Mouse (Mus musculus): Measurements from ENCODE around the gene Wbp1. TPM values are rescaled to one million over a fixed set of nuclear protein-coding genes. Genes with fewer than 3 reads are reported as not detected.

Gene Wbp1
- polyA plus RNA-seq, 1 experiment from 2014 or later: 87.9 TPM

DNA sequence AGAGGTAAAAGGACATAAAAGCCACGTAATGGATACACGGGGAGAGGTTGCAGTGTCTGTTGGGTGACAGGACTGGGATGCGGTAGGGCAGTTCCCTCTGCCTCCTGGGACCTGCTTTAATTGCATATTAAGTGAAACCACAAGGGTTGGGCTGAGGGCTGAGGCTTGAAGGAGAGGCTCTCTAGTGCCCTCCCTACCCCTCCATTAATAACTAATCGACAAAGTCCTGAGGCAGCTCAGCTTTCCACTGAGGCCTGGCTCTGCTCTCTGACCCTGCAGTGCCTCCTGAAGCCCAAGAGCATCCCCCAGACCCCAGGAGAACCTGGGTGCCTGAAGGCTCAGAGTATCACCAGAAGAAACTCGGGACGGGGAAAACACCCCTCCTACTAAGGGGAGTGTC lies 36.9 kb downstream of the Wbp1 start:
- ATAC-seq (ENCODE audit: insufficient read depth, low FRiP score): no peak
- Histone ChIP-seq H3K9me3 (replicated peaks; ENCODE audit: control insufficient read depth, low read length) (no peaks in the 10 kb centered on the region), H3K27me3 (ENCODE audit: control insufficient read depth, insufficient read depth, low read length) (peaks cover 68% of the 10 kb centered on the region)

DNA sequence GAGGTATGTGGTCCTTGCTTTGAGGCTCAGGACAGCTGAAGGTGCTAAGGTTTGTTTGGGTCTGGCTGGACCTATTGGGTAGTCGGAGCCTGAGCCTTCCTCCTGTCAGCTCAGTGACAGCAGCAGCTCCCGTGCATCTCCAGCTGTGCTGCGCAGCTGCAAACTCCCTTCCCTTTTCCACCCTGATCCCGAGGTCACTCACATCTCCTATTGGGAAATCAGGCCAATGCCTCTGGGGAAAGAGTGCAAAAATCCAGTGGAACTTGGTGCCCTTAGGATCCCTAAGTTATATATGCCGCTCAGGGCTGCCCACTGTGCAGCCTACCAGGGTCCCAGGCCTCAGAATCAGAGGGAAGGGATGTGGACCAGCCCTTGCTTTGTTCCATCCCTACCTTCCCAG lies 37.9 kb downstream of the Wbp1 start:
- Histone ChIP-seq H3K4me1 (ENCODE audit: control insufficient read depth, insufficient read depth, low read length) (peaks cover 13% of the 10 kb centered on the region; the same call in 1 of the 2 replicates), H3K4me3 (replicated peaks; ENCODE audit: low read length) (no peak overlapping the region), H3K27me3 (ENCODE audit: control insufficient read depth, insufficient read depth, low read length) (peaks cover 60% of the 10 kb centered on the region), H3K4me2 (ENCODE audit: low read depth, low read length) (no peak overlapping the region), H3K27ac (ENCODE audit: low read length) (no peak overlapping the region), H3K9ac (ENCODE audit: low read length) (no peak overlapping the region), H3K9me3 (replicated peaks; ENCODE audit: control insufficient read depth, low read length) (no peaks in the 10 kb centered on the region), H3K36me3 (ENCODE audit: control insufficient read depth, insufficient read depth, low read length) (0 out of 2 replicates have a peak, but pooled peaks cover 6% of the 10 kb centered on the region)
- no peak for ATAC-seq (ENCODE audit: insufficient read depth, low FRiP score)
- WGBS: 28% methylated on average over 5 of the region's 5 CpGs

More for the DNA sequence above, 36.9 kb downstream of the Wbp1 start:
- H3K4me2 ChIP-seq (ENCODE audit: low read depth, low read length): no peak overlapping the region
- no peak overlapping the region for H3K27ac ChIP-seq (ENCODE audit: low read length)
- 0 out of 2 replicates have a peak, but pooled peaks cover 6% of the 10 kb centered on the region for H3K36me3 ChIP-seq (ENCODE audit: control insufficient read depth, insufficient read depth, low read length)
- H3K9ac ChIP-seq (ENCODE audit: low read length): no peak overlapping the region
- no peak overlapping the region for H3K4me3 ChIP-seq (replicated peaks; ENCODE audit: low read length)
- WGBS: 13% methylated on average over 6 of the region's 6 CpGs
- H3K4me1 ChIP-seq (ENCODE audit: control insufficient read depth, insufficient read depth, low read length): peaks cover 7% of the 10 kb centered on the region; the same call in 1 of the 2 replicates

DNA sequence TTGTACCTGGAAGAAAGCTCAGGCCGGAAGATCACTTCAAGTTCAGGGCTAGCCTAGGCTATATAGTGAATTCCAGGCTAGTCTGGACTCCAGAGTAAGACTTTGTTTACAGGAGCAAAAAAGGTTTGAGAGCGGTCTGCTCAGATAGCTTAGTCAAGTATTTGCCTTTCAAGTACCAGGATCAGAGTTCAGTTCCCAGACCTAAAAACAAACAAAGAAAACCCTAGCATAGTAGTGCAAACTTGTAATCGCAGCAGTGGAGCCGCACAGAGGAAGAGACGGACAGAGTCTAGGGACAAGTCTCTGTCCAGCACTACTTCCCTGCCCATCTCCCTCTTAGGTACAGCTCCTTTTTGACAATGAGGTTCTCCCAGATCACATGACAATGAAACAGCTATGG lies 41.1 kb downstream of the Wbp1 start:
- Histone ChIP-seq H3K27ac (ENCODE audit: low read length) (no peak overlapping the region), H3K9ac (ENCODE audit: low read length) (no peak overlapping the region), H3K4me1 (ENCODE audit: control insufficient read depth, insufficient read depth, low read length) (peaks cover 10% of the 10 kb centered on the region; the same call in 1 of the 2 replicates), H3K36me3 (ENCODE audit: control insufficient read depth, insufficient read depth, low read length) (0 out of 2 replicates have a peak, but pooled peaks cover 6% of the 10 kb centered on the region), H3K27me3 (ENCODE audit: control insufficient read depth, insufficient read depth, low read length) (peaks cover 43% of the 10 kb centered on the region), H3K4me2 (ENCODE audit: low read depth, low read length) (no peak overlapping the region), H3K4me3 (replicated peaks; ENCODE audit: low read length) (no peak overlapping the region), H3K9me3 (replicated peaks; ENCODE audit: control insufficient read depth, low read length) (no peaks in the 10 kb centered on the region)
- 95% methylated on average over 5 of the region's 5 CpGs for WGBS
- no peak for ATAC-seq (ENCODE audit: insufficient read depth, low FRiP score)

DNA sequence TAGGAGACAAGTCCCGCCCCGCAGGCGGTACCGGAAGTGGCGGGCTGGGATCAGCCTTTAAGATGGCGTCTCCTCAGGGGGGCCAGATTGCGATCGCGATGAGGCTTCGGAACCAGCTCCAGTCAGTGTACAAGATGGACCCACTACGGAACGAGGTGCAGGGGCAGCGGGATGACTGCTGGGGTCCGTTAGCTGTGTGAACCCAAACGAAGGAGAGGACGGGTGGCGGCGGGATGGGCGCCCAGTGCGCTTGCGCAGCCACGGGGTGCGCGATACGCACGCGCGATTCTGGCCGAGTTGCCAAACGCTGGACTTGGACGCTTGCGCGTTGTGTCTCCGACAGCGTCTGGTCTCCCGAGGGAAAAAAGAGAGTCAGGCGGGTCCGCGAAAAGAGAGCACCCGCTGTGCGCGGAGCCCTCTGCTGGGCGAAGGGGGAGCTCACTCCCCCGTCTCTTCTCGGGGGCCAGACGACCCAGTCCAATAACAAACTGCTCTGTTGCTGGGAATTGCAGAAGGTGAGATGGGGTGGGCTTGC lies 43.0 kb downstream of the Wbp1 start:
- H3K4me2 ChIP-seq (ENCODE audit: low read depth, low read length): peak overlapping the region; percentile 97
- H3K4me3 ChIP-seq (replicated peaks; ENCODE audit: low read length): peak overlapping the region; percentile 85
- WGBS: under 1% methylated on average over 46 of the region's 46 CpGs
- H3K27ac ChIP-seq (ENCODE audit: low read length): peak overlapping the region; percentile 84
- peak; percentile 95 for ATAC-seq (ENCODE audit: insufficient read depth, low FRiP score)
- H3K9me3 ChIP-seq (replicated peaks; ENCODE audit: control insufficient read depth, low read length): no peaks in the 10 kb centered on the region
- H3K4me1 ChIP-seq (ENCODE audit: control insufficient read depth, insufficient read depth, low read length): peaks cover 10% of the 10 kb centered on the region; the same call in 1 of the 2 replicates
- H3K36me3 ChIP-seq (ENCODE audit: control insufficient read depth, insufficient read depth, low read length): 0 out of 2 replicates have a peak, but pooled peaks cover 6% of the 10 kb centered on the region
- H3K27me3 ChIP-seq (ENCODE audit: control insufficient read depth, insufficient read depth, low read length): peaks cover 43% of the 10 kb centered on the region
- H3K9ac ChIP-seq (ENCODE audit: low read length): peak overlapping the region; percentile 86

DNA sequence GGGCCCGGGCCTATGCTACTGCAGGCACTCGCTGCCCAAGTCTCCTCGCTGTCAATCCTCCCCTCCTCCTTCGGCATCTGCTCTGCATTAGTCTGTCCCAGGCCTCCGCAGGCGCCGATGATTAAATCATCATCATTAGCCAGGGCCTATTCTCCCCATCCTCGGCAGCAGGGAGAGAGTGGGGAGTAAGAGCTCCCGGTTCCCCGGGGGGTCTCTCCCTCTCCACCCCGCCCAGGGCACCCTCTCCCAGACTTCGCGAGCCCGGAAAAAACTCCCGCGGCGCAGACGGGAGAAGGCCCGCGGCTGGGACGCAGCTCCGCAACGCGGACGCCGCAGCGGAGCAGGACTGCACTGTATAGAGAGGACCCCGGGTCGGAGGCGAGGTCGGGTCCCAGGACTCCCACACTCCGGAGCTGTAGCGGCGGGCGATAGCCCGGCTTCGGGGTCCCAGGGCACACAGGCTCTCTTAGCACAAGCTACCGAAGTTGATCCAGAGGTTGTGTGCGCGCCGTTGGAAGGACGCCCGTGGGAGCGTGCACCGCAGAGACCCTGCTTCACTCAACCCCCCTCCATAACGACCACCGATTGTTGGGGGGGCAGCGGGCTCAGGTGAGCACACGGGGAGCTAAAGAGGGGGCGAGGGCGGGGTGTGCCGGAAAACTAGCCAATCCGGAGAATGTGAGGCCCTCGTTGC lies 43.6 kb downstream of the Wbp1 start, which contains the start of gene Pcgf1:
TSS of gene Pcgf1 (plus strand) at position 240 of the 694 bp plus-strand sequence.
- Histone ChIP-seq H3K27me3 (ENCODE audit: control insufficient read depth, insufficient read depth, low read length) (peaks cover 41% of the 10 kb centered on the region), H3K4me1 (ENCODE audit: control insufficient read depth, insufficient read depth, low read length) (peaks cover 10% of the 10 kb centered on the region; the same call in 1 of the 2 replicates), H3K36me3 (ENCODE audit: control insufficient read depth, insufficient read depth, low read length) (0 out of 2 replicates have a peak, but pooled peaks cover 6% of the 10 kb centered on the region), H3K9me3 (replicated peaks; ENCODE audit: control insufficient read depth, low read length) (no peaks in the 10 kb centered on the region), H3K4me3 (replicated peaks; ENCODE audit: low read length) (peak within 1 kb of the TSS; percentile 85), H3K9ac (ENCODE audit: low read length) (peak within 1 kb of the TSS; percentile 86), H3K27ac (ENCODE audit: low read length) (peak within 1 kb of the TSS; percentile 84), H3K4me2 (ENCODE audit: low read depth, low read length) (peak within 1 kb of the TSS; percentile 97)
- WGBS: under 1% methylated on average over 54 of the region's 54 CpGs
- ATAC-seq (ENCODE audit: insufficient read depth, low FRiP score): peak; percentile 41

DNA sequence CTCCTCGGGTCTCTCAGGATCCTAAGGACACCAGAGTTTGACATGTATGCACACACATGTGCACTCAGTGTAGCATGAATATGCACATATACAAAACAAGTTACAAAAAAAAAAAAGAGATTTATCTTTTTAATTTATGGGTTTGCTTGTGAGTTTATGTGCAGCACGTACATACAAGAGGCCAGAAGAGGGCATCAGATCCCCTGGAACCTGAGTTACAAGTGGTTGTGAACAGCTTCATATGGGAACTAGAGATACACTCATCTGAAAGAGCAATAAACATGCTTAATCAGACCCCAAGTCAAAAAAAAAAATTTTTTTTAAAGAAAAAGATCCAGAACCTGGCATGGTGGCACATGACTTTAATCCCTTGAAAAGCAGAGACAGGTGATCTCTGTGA lies 46.4 kb downstream of the Wbp1 start:
- peaks cover 16% of the 10 kb centered on the region for H3K4me1 ChIP-seq (ENCODE audit: control insufficient read depth, insufficient read depth, low read length)
- H3K4me2 ChIP-seq (ENCODE audit: low read depth, low read length): no peak overlapping the region
- H3K9me3 ChIP-seq (replicated peaks; ENCODE audit: control insufficient read depth, low read length): no peaks in the 10 kb centered on the region
- H3K9ac ChIP-seq (ENCODE audit: low read length): no peak overlapping the region
- H3K27ac ChIP-seq (ENCODE audit: low read length): no peak overlapping the region
- peaks cover 61% of the 10 kb centered on the region for H3K27me3 ChIP-seq (ENCODE audit: control insufficient read depth, insufficient read depth, low read length)
- 17% methylated on average over 2 of the region's 2 CpGs for WGBS
- no peaks in the 10 kb centered on the region for H3K36me3 ChIP-seq (ENCODE audit: control insufficient read depth, insufficient read depth, low read length)
- no peak for ATAC-seq (ENCODE audit: insufficient read depth, low FRiP score)
- H3K4me3 ChIP-seq (replicated peaks; ENCODE audit: low read length): no peak overlapping the region

DNA sequence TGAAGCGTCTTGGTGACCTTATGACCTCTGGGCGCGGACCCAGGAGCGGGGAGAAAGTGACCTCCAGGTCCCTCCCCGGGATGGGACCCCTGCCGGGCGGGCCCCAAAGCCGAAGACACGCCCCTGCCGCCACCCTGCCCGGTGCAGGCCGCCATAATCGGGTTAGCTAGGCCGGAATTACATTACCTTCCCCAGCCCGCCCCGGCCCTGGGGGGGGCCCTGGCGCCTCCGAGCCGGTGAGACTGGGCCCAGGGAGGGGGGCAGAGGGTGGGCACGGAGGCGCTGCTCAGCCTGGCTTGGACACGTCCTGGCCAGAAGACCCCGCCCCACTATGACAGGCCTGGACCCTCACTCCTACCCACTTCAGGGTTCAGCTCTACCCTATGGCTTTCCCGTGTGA lies 50.1 kb downstream of the Wbp1 start:
- H3K4me2 ChIP-seq (ENCODE audit: low read depth, low read length): no peak overlapping the region; the same call in 1 of the 2 replicates
- peaks cover 11% of the 10 kb centered on the region for H3K4me1 ChIP-seq (ENCODE audit: control insufficient read depth, insufficient read depth, low read length)
- peak overlapping the region; percentile 28 for H3K4me3 ChIP-seq (replicated peaks; ENCODE audit: low read length)
- WGBS: under 1% methylated on average over 22 of the region's 24 CpGs
- ATAC-seq (ENCODE audit: insufficient read depth, low FRiP score): peak; percentile 46; the same call in 1 of the 2 replicates
- H3K9me3 ChIP-seq (replicated peaks; ENCODE audit: control insufficient read depth, low read length): no peaks in the 10 kb centered on the region
- peaks cover 92% of the 10 kb centered on the region for H3K27me3 ChIP-seq (ENCODE audit: control insufficient read depth, insufficient read depth, low read length)
- no peaks in the 10 kb centered on the region for H3K36me3 ChIP-seq (ENCODE audit: control insufficient read depth, insufficient read depth, low read length)
- no peak overlapping the region for H3K9ac ChIP-seq (ENCODE audit: low read length)
- no peak overlapping the region for H3K27ac ChIP-seq (ENCODE audit: low read length)

DNA sequence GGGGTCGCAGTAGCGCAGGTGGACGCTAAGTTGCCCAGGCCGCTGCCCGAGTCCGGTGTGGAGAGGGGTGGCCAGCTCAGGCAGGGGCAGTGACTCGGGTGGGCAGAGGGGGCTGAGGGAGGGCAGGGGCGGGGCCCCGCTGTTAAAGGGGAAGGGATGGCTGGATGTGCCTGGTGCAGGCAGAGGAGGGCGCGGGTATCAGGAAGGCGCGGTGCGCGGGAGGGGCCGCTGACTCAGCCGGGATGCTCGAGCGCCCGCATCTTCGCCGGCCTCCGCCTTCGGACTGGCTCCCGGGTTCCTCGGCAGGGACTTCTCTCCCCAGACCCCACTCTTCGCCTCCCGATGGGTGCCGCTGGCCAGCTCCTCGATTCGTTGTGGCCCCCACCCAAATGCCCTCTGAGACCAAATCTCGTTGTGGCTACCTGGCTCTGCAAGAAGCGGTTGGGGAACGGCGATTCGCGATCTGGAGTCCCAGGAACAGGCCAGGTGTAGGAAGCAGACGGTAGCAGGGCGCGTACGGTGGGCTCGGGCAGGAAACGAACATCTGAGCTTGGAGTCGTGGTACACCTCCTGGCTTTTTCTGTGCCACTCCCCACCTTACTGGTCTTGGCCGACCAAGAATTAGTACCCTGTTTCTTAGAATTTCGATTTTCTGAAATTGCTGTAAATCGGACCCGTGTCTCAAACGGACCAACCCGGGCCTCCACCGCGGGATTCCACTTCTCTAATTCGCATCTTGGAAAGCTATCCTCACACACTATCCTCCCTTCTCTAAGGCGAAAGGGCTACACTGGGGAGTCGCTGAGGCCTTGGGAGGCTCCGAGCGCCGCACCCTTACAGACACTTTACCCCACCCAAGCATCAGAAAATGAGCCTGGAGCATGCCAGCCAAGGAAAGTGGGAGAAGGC lies 50.8 kb downstream of the Wbp1 start:
- peak; percentile 22; the same call in 1 of the 2 replicates for ATAC-seq (ENCODE audit: insufficient read depth, low FRiP score)
- peak overlapping the region; percentile 28 for H3K4me3 ChIP-seq (replicated peaks; ENCODE audit: low read length)
- no peaks in the 10 kb centered on the region for H3K36me3 ChIP-seq (ENCODE audit: control insufficient read depth, insufficient read depth, low read length)
- H3K9ac ChIP-seq (ENCODE audit: low read length): no peak overlapping the region
- peaks cover 94% of the 10 kb centered on the region for H3K27me3 ChIP-seq (ENCODE audit: control insufficient read depth, insufficient read depth, low read length)
- H3K4me1 ChIP-seq (ENCODE audit: control insufficient read depth, insufficient read depth, low read length): peaks cover 11% of the 10 kb centered on the region
- no peak overlapping the region for H3K27ac ChIP-seq (ENCODE audit: low read length)
- no peaks in the 10 kb centered on the region for H3K9me3 ChIP-seq (replicated peaks; ENCODE audit: control insufficient read depth, low read length)
- H3K4me2 ChIP-seq (ENCODE audit: low read depth, low read length): peak overlapping the region; percentile 11; the same call in 1 of the 2 replicates
- WGBS: 2% methylated on average over 58 of the region's 58 CpGs

DNA sequence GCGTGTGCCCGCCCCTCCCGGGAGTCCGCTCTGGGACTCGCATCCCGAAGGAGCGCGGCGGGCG lies 51.3 kb downstream of the Wbp1 start, which contains the start of gene Tlx2:
TSS of gene Tlx2 (minus strand) at position 47 of the 64 bp plus-strand sequence.
- no peak for ATAC-seq (ENCODE audit: insufficient read depth, low FRiP score)
- Histone ChIP-seq H3K36me3 (ENCODE audit: control insufficient read depth, insufficient read depth, low read length) (no peaks in the 10 kb centered on the region), H3K27me3 (ENCODE audit: control insufficient read depth, insufficient read depth, low read length) (peaks cover 95% of the 10 kb centered on the region), H3K4me1 (ENCODE audit: control insufficient read depth, insufficient read depth, low read length) (peaks cover 11% of the 10 kb centered on the region), H3K4me3 (replicated peaks; ENCODE audit: low read length) (peak within 1 kb of the TSS; percentile 28), H3K9ac (ENCODE audit: low read length) (peak within 1 kb of the TSS; percentile 39; the same call in 1 of the 2 replicates), H3K4me2 (ENCODE audit: low read depth, low read length) (peak within 1 kb of the TSS; percentile 40; the same call in 1 of the 2 replicates), H3K27ac (ENCODE audit: low read length) (no peak within 1 kb of the TSS), H3K9me3 (replicated peaks; ENCODE audit: control insufficient read depth, low read length) (no peaks in the 10 kb centered on the region)
- 2% methylated on average over 10 of the region's 10 CpGs for WGBS
